Mouse (Mus musculus) CH12.LX (cell line): ENCODE data around the gene Lrrfip1.

Source experiments
- CHD1 ChIP-seq: IDR thresholded peaks from 2 replicates; pipeline ENCODE4 v1.6.1; 2012; ENCODE audit warnings: low read depth, low read length, improper control_type of control experiment, inconsistent platforms
- CTCF ChIP-seq, 2 experiments: IDR thresholded peaks in 1 of 2; conservative IDR thresholded peaks in 1 of 2; 2 replicates each; pipeline ENCODE4 v1.5.1; 2011 to 2012; ENCODE audit warnings: low read depth in 2 of 2, low read length in 2 of 2, improper control_type of control experiment in 1 of 2, inconsistent platforms in 1 of 2, mild to moderate bottlenecking in 1 of 2, moderate library complexity in 1 of 2
- EP300 ChIP-seq: IDR thresholded peaks from 2 replicates; pipeline ENCODE4 v1.6.1; 2011; ENCODE audit warnings: low read length, improper control_type of control experiment
- MXI1 ChIP-seq: IDR thresholded peaks from 2 replicates; pipeline ENCODE4 v1.6.1; 2011; ENCODE audit warnings: mild to moderate bottlenecking, low read depth, low read length, improper control_type of control experiment
- SIN3A ChIP-seq: IDR thresholded peaks from 2 replicates; pipeline ENCODE4 v1.6.1; 2012; ENCODE audit warnings: low read length, improper control_type of control experiment, inconsistent platforms

GRCm38 (mm10) chr1:91041605-91042004 is 43.1 kb downstream of the Lrrfip1 start:
- TF ChIP-seq CTCF (conservative IDR thresholded peaks at IDR 0.05 in 1 of 2, IDR thresholded peaks at IDR 0.05 in 1 of 2; ENCODE audit: low read depth in 2 of 2, low read length in 2 of 2) (no peak), MXI1 (no peak), SIN3A (no peak), EP300 (no peak), CHD1 (no peak)
